Mouse (Mus musculus) E14TG2a.4 (cell line): ENCODE results near the gene Rab11fip3.

Experiments used
- CTCF ChIP-seq: conservative IDR thresholded peaks from 2 replicates; pipeline ENCODE4 v1.5.1; 2014; ENCODE audit warnings: low read length
- POU5F1 ChIP-seq: IDR thresholded peaks from 2 replicates; pipeline ENCODE4 v1.6.1; 2014; ENCODE audit warnings: low read length, borderline replicate concordance

DNA sequence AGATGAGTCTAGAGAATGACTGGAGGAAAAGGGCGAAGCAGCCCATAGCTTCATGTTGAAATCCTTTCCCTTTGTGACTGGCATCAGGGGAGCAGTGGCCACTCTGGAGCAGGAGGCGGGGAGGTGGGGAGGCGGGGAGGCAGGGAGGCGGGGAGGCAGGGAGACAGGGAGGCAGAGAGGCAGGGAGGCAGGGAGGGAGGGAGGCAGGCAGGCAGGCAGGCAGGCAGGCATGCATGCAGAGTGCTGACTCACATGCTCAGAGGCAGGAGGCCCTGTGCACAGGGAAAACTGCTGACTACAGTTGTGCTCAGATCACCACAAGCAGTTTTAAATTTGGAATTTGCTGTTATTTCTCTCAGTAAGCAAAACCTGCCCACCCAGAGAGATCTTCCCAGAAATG is 32.1 kb upstream of the Rab11fip3 start:
- TF ChIP-seq CTCF (no peak), POU5F1 (no peak)
